Mouse (Mus musculus): ENCODE measurements around the gene Fads1.

GRCm38 (mm10) chr19:10235784-10236565 lies 53.3 kb downstream of the Fads1 start:
- no peak for TF ChIP-seq CTCF (IDR thresholded peaks at IDR 0.05; ENCODE audit: borderline replicate concordance, extremely low read depth, insufficient read depth, insufficient read length)
- TF ChIP-seq POLR2A (IDR thresholded peaks at IDR 0.05; ENCODE audit: borderline replicate concordance, extremely low read depth, insufficient read depth, insufficient read length, poor library complexity, severe bottlenecking) = no peak

Measured in brain, embryonic 14.5 days (tissue).